Mouse (Mus musculus) C2C12 (cell line): Measurements from ENCODE around the gene Gdi2.

ENCODE experiments used
- CEBPB ChIP-seq: IDR thresholded peaks from one replicate; pipeline ENCODE4 v1.6.1; 2011; ENCODE audit warnings: low read depth, mild to moderate bottlenecking, control low read depth, moderate library complexity
- CTCF ChIP-seq: IDR thresholded peaks from one replicate; pipeline ENCODE4 v1.5.1; 2011; ENCODE audit not compliant: control insufficient read depth, insufficient read depth, insufficient read length
- MYOD1 ChIP-seq: IDR thresholded peaks from one replicate; pipeline ENCODE4 v1.6.1; 2011; ENCODE audit warnings: low read depth; ENCODE audit not compliant: control insufficient read depth, insufficient read length
- MYOG ChIP-seq: IDR thresholded peaks from one replicate; pipeline ENCODE4 v1.6.1; 2011; ENCODE audit not compliant: control insufficient read depth, insufficient read length; ENCODE audit errors: extremely low read depth
- USF1 ChIP-seq: IDR thresholded peaks from one replicate; pipeline ENCODE4 v1.6.1; 2011; ENCODE audit warnings: low read depth, mild to moderate bottlenecking, control low read depth, moderate library complexity

DNA sequence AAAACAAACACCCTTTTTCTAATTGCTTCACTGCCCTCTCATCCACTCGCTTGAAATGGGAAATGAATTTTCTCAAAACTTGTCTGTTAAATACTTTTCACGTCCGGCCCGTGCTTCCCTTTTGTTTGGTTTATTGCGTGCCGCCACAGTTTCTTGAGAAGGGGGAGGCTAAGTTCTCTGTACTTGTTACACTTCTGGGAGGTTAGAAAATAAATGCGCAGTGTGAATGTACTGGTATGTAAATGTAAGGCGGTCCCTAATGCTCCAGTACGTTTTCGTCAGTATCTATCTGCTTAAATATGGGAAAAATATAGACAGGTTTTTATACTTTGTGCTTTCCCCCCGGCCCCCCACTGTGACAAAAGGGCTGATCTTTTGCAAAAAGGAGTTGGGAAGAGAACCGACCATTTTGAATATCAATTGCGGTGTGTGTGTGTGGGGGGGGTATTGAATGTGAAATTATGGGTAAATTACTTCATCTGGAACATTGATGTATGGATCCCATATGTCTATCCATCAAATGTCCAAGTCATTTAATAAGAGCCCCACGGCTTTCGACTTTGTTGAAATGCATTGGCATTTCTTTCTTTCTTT is 1.2 kb downstream of the Gdi2 start:
- TF ChIP-seq CTCF = no peak
- TF ChIP-seq USF1 = no peak
- TF ChIP-seq MYOG = no peak
- no peak for TF ChIP-seq CEBPB
- no peak for TF ChIP-seq MYOD1
